Comparison of ENCODE assay signal across 21 mouse cellular contexts in the genomic region with DNA sequence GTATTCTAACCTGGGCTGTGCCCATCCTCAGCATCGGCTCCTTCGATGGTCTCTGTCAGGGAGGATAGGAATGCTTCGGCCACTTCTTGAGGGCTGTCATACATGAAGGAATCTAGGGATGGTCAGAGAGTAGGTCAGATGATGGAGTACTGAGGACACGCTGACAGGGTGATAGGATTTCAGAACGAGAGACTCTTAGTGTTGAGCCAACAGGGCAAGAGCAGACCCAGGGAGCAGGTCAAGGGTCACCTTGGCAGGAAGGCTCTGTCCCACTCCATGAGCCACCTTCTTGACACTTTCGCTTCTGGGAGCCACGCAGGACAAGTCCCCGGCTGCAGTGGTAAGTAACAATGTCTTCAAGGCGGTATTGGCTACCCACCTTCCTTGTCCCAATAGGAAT. TPM values are rescaled to one million over a fixed set of nuclear protein-coding genes. Genes with fewer than 3 reads are reported as not detected.
"Had no signal": no experiment of that assay in that cellular context is flagged by ENCODE, and none has a peak within 500 bp of the region (broad histone marks: within the 10 kb centered on the region; RNA-seq: fewer than 3 reads in every experiment).

No protein-coding gene starts in this region.

- H3K9me3 ChIP-seq: kidney, embryonic 15.5 days; limb, embryonic 13.5 days; megakaryocyte, embryonic 14.5 days; midbrain, embryonic 12.5 days; neural tube, embryonic 12.5 days; stomach, embryonic 15.5 days had no signal

- H3K4me2 ChIP-seq: kidney, embryonic 15.5 days; limb, embryonic 13.5 days; lung, embryonic 14.5 days; midbrain, embryonic 12.5 days; neural tube, embryonic 12.5 days; stomach, embryonic 15.5 days had no signal

- ATAC-seq: hindbrain, embryonic 16.5 days; inflammation-experienced regulatory T-cells, adult 6 months had no signal

- H3K27ac ChIP-seq: kidney, embryonic 15.5 days; limb, embryonic 13.5 days; macrophage; midbrain, embryonic 12.5 days; neural tube, embryonic 12.5 days; stomach, embryonic 15.5 days had no signal

- H3K4me3 ChIP-seq: kidney, embryonic 15.5 days; limb, embryonic 13.5 days; megakaryocyte, embryonic 14.5 days; midbrain, embryonic 12.5 days; neural tube, embryonic 12.5 days; stomach, embryonic 15.5 days had no signal

- H3K9ac ChIP-seq: kidney, embryonic 15.5 days; limb, embryonic 13.5 days; lung, embryonic 14.5 days; midbrain, embryonic 12.5 days; neural tube, embryonic 12.5 days; stomach, embryonic 15.5 days had no signal

- DNase-seq: kidney, adult 2 months; kidney, postnatal 25 days; layer of hippocampus, postnatal 36 days; lung, embryonic 14.5 days; lung, postnatal 14 days; right cerebral cortex, postnatal 4 days; thymus, adult 2 months; thymus, postnatal 25 days had no signal

- H3K4me1 ChIP-seq: limb, embryonic 13.5 days; midbrain, embryonic 12.5 days; neural tube, embryonic 12.5 days; stomach, embryonic 15.5 days had no signal

- H3K27me3 ChIP-seq: kidney, embryonic 15.5 days; neural tube, embryonic 12.5 days; stomach, embryonic 15.5 days had no signal

RNA-seq across cellular contexts. Expression of a gene that starts 1.8 kb away (rescaled TPM):
- total RNA-seq: midbrain, postnatal 0 days had no signal

RNA-seq across cellular contexts. Expression of a gene that starts 18.8 kb away (rescaled TPM):
- polyA plus RNA-seq: inflammation-experienced regulatory T-cells, adult 6 months had no signal

RNA-seq across cellular contexts. Expression of a gene that starts 21.3 kb away (rescaled TPM):
- total RNA-seq: layer of hippocampus, postnatal 36 days; left cerebral cortex, postnatal 36 days; midbrain, postnatal 0 days; neutrophil, adult 5-6 weeks had no signal
- polyA plus RNA-seq: hindbrain, embryonic 16.5 days; kidney, embryonic 15.5 days; limb, embryonic 13.5 days; lung, embryonic 14.5 days; macrophage; midbrain, embryonic 12.5 days; neural tube, embryonic 12.5 days; stomach, embryonic 15.5 days; testis, adult 2 months had no signal
